Mouse (Mus musculus): ENCODE results near the gene Vasp.
A peak's percentile ranks its signal among the peaks of the same experiment; 100 is the strongest.

Gene Vasp

GRCm38 (mm10) chr7:19236411-19236810, 35.2 kb downstream of the Vasp start:
- no peak for DNase-seq (ENCODE audit: low spot score in 2 of 2)

DNA sequence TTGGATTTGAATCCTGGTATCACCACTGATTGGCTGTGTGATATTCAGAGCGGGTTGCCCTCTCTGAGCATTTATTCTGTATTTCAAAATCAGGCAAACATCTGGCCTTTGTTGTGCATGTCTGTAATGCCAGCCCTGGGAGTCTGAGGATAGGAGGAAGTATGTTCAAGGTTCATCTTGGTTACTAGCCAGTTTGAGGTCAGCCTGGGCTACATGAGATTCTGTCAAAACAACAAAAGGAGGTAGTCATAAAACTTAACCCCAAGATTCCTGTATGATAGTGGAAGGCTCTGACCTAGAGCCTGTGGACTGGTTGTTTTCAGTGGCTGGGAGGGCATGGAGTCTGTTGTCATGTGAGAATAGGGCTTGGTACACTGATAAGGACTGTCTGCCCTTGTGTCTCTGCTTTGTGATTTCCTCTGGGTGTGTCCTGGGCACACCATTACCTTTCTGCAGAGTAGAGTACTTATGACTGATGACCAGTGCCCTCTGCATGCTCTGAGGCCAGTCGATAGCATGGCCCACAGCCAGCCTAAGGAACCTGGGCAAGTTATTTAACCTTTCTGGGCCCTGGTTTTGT, 36.4 kb downstream of the Vasp start:
- DNase-seq (ENCODE audit: low spot score in 2 of 2): no peak

GRCm38 (mm10) chr7:19234652-19235051, 37.0 kb downstream of the Vasp start:
- no peak for DNase-seq (ENCODE audit: low spot score in 2 of 2)

- no peak for DNase-seq (ENCODE audit: low spot score in 2 of 2)
These were observed 39.8 kb downstream of the Vasp start for GRCm38 (mm10) chr7:19231849-19232248.

DNA sequence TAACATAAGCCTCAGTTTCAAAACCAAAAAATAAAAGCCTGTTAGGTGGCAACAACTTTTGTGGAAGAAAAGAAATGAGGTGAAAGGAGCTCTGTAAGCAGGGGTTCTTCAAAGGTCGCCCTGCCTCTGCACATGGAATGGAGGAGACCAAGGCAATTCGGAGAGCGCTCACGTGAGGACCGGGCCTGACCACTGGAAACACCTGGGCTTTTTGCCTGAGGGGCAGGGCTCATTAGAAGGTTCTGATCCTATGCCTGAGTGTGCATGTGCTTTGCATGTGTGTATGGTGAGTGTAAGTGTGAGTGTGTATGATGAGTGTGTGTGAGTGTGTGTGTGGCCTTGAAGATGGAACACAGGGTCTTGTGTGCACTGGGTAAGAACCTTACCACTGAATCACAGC, 40.7 kb downstream of the Vasp start:
- no peak for DNase-seq (ENCODE audit: low spot score in 2 of 2)

- no peak for DNase-seq (ENCODE audit: low spot score in 2 of 2)
These were observed 41.5 kb downstream of the Vasp start for GRCm38 (mm10) chr7:19230041-19230580.

DNA sequence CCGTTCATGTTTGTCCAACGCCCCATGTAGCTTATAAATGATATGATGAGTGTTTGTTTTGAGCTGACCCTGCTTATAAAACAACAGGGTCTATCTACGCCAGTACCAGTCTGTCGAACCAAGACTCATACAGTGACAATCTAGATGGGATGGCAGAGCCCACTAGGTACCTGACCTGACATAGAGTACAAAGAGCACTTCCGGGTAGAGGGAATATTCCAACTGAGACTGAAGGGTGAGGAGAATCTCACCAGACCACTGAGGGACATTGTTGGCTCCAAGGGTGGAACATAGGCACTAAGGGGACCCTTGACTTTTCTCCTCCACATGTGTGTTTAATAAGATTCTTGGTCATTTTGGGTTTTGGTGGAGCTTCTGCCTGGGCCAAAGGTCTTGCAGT, 42.2 kb downstream of the Vasp start:
- DNase-seq (ENCODE audit: low spot score in 2 of 2): no peak

GRCm38 (mm10) chr7:19228793-19229148, 42.8 kb downstream of the Vasp start:
- DNase-seq (ENCODE audit: low spot score in 2 of 2): no peak

GRCm38 (mm10) chr7:19227883-19228792, 43.5 kb downstream of the Vasp start, which contains the start of gene Opa3:
Opa3 (plus strand) TSS chr7:19228334.
- DNase-seq (ENCODE audit: low spot score in 2 of 2): peak; percentile 99 to 100

DNA sequence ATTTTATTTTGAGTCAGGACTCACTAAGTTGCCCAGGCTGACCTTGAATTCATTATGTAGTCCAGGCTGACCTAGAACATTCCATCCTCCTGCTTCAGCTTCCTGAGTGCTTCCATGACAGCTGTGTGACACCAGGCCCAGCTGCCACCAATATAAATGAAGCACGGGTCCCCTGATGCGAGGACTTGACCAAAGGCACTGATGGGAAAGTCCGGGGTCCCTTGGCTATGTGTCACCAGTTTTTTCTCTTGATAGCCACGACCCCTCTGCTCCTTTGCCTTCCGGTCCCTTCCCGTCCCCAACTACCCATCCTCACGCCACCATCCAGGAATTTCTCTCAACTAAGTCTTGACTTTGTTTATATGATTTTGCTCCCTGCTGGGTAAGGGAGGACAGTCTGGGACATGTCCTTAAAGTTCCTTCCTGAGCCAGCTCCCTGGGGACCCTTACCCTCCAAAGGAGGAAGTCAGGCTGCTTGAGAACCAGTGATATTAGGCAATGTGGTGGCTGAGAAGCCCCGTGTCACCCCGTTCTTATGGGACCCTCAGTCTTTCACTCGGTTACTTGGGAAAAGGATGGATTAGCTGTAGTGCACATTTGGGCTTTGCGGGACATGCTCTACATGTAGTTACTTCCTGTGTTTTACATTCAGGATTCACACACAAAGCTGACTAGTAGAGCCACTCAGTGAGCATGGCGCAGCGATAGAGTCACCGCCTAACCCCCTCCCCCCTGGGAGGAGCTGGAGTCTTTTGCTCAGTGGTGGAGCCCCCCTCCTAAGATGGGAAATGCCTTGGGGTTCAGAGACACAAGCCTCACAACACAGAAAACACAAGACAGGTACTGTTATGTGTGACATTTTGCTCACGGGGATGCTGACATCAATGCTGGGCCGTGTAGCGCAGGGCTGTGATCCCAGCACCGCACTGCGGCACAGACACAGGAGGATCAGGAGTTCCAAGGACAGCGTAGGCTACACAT, 44.5 kb downstream of the Vasp start:
- DNase-seq (ENCODE audit: low spot score in 2 of 2): peak in 1 of 2 experiments; percentile 38

GRCm38 (mm10) chr7:19224933-19225332, 46.7 kb downstream of the Vasp start:
- DNase-seq (ENCODE audit: low spot score in 2 of 2): no peak

GRCm38 (mm10) chr7:19222875-19223274, 48.7 kb downstream of the Vasp start:
- DNase-seq (ENCODE audit: low spot score in 2 of 2): no peak

- no peak for DNase-seq (ENCODE audit: low spot score in 2 of 2)
These were observed 49.4 kb downstream of the Vasp start for GRCm38 (mm10) chr7:19222189-19222588.

DNA sequence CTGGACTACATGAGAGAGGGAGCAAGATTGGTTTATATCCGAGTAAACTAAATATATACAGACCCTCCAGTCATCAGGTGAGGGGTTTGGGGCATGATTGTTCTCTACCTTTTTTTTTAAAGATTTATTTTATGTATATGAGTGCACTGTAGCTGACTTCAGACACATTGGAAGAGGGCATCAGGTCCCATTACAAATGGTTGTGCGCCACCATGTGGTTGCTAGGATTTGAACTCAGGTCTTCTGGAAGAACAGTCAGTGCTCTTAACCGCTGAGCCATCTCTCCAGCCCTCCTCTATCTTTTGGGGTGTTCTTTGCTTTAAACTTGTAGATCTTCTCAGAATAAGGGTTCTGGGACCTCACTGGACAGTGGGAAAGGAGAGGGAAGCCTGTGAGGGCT, 51.6 kb downstream of the Vasp start:
- no peak for DNase-seq (ENCODE audit: low spot score in 2 of 2)

DNA sequence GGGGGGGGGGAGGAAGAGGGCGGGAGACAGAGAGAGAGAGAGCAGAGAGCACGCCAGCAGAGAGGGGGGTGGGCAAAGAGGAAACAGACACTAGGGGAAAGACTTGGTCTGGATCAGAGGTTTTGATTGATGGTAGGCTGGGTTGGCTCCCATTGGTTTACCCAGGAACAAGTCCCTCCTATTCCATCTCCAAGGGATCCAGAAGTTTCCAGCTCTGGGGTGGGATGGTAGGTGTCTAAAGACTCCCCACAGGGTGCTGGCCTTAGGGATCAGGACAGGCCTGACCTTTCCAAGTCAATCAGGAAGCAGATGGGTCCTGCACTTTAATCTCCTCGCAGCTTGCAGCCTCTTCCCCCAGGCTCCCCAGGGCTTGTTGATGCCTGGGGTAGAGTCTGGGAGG, 53.7 kb downstream of the Vasp start:
- no peak for DNase-seq (ENCODE audit: low spot score in 2 of 2)

GRCm38 (mm10) chr7:19217492-19217891, 54.1 kb downstream of the Vasp start:
- DNase-seq (ENCODE audit: low spot score in 2 of 2): no peak

DNA sequence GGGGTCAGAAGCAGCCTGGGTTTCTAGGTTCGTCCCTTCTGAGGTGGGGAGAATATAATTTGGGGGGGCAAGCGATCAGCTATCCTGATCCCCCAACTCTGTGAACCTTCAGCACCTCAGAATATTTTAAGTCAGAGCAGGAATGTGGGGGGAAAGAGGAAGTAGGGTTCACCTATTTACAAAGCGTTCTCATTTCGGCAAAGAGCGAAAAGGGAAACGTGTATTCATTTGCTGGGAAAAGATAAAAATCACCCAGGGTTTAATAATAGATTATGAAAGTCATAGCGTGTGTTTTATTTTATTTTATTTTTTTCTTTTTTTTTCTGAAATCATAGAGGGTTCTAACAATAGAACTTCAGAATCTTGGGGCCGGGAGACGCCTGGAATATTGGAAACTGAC, 56.7 kb downstream of the Vasp start:
- DNase-seq (ENCODE audit: low spot score in 2 of 2): no peak

GRCm38 (mm10) chr7:19214369-19214768, 57.2 kb downstream of the Vasp start:
- no peak for DNase-seq (ENCODE audit: low spot score in 2 of 2)

DNA sequence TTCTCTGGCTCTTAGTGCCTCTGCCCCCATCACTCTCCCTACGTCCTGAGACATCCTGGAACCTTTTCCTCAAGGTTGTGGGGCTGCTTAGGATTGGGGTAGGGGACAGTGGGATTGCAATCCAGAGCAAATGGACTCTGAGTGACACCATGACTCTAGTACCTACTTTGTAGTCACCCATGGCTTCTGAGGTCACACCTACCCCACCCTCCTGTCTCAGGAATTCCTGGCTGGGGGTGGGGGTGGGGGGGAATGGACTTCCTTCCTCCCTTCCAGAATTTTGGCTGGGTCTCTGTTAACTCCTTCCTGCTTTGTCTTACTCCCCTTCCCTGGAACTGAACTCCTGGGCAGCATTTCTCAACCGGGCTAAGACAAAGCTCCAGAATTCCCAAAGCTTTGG, 58.2 kb downstream of the Vasp start:
- DNase-seq (ENCODE audit: low spot score in 2 of 2): no peak

DNA sequence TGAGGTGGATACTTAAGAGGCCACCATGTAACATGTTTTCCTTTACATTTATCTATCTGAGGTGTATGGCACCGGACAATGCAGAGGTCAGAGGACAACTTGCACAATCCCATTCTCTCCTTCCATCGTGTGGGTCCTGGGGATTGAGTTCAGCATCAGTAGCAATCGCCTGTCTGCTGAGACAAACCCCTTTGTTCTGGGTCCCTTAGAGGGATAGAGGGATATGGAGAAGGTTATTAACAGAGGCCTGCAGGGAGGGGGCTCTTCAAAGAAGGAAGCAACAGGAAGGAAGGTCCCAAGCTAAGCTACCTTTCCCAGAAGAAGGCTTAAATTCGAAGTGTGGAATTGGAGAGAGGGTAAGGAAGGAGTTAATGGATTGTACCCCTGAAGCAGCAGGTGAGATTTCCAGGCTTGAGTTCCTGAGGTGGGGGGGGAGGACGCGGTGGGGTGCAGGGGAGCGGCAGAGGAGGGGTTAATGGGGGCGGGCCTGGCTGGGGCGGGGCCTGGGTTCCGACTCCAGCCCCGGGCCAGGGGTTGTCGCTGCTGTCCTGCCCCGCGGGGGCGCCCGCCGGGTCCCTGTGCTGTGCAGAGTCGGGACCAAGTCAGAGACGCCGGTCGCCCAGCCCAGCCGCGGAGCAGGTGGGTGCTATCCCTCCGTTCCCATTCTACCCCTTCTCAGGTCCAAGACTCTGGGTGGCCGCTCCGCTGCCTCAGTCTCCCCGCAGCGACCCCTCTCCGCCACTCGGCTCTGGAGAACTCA, 59.4 kb downstream of the Vasp start, which contains the start of gene Gpr4:
Gene Gpr4 (plus strand): TSS at position 543 of the 760 bp plus-strand sequence.
- DNase-seq (ENCODE audit: low spot score in 2 of 2): no peak
